Mouse (Mus musculus): ENCODE results near the gene Pex19.

DNA sequence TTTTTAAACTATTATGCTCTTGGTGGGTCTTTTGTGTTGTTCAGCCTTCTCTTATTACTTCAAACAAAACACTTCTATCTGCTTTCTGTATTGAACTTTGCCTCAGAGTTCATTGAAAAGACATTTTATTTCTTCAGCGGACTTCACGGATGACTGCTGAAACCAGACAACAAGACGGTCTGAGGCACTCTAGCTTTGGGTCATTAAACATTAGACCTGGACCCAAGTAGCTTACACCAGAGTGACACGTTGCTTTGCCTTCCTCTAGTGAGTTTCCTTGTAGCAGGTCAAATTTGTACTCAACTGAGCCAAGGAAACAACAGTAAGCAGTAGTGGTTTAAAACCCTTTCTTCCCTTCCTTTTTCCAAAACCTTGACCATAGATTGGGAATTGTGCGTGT, 41.4 kb downstream of the Pex19 start:
- TF ChIP-seq CTCF (IDR thresholded peaks at IDR 0.05; ENCODE audit: low read depth, low read length) (no peak), POLR2A (IDR thresholded peaks at IDR 0.05; ENCODE audit: extremely low read depth, insufficient read depth, low read length) (no peak)

Data from liver, adult 2 months (tissue).